Mouse (Mus musculus) liver, embryonic 12.5 days (tissue): ENCODE measurements around the gene Spaca6. TPM values are rescaled to one million over a fixed set of nuclear protein-coding genes. Genes with fewer than 3 reads are reported as not detected.

ENCODE experiments used
- ATAC-seq: fragments of 200-750 bp; cut with Nextera tagmentation; 2 replicates; pipeline ENCODE4 v1.8.0; 2017; ENCODE audit warnings: moderate number of reproducible peaks, mild to moderate bottlenecking, moderate library complexity
- H3K27ac ChIP-seq: fragments of 300-500 bp; sonication (generic); 2 replicates; pipeline ENCODE4 v1.5.1; 2016; ENCODE audit warnings: mild to moderate bottlenecking
- H3K27me3 ChIP-seq: fragments of 300-500 bp; sonication (generic); replicated peaks from 2 replicates; pipeline ENCODE4 v1.6.1; 2016; ENCODE audit warnings: mild to moderate bottlenecking, moderate library complexity
- H3K36me3 ChIP-seq: fragments of 300-500 bp; sonication (generic); 2 replicates; pipeline ENCODE4 v1.6.1; 2016; ENCODE audit warnings: mild to moderate bottlenecking, moderate library complexity
- H3K4me1 ChIP-seq: fragments of 300-500 bp; sonication (generic); 2 replicates; pipeline ENCODE4 v1.6.1; 2016
- H3K4me2 ChIP-seq: fragments of 300-500 bp; sonication (generic); 2 replicates; pipeline ENCODE4 v1.6.1; 2016; ENCODE audit warnings: mild to moderate bottlenecking, moderate library complexity
- H3K4me3 ChIP-seq: fragments of 300-500 bp; sonication (generic); 2 replicates; pipeline ENCODE4 v1.5.1; 2016; ENCODE audit warnings: mild to moderate bottlenecking, moderate library complexity
- H3K9ac ChIP-seq: fragments of 300-500 bp; sonication (generic); 2 replicates; pipeline ENCODE4 v1.6.1; 2016; ENCODE audit warnings: mild to moderate bottlenecking, moderate library complexity
- H3K9me3 ChIP-seq: fragments of 300-500 bp; sonication (generic); replicated peaks from 2 replicates; pipeline ENCODE4 v1.6.1; 2016; ENCODE audit warnings: mild to moderate bottlenecking, moderate library complexity
- WGBS: fragments of 180-500 bp; shearing (Covaris S2); methylation state at CpG from one replicate; pipeline ENCODE4 v1.1.7; 2016; ENCODE audit not compliant: insufficient replicate concordance; 5-methylcytosine and 5-hydroxymethylcytosine counted together
- microRNA counts: library from miRNA; unstranded; fragments of <30 nt; microRNA quantifications from one replicate; lab custom pipeline; 2017
- microRNA-seq: library from miRNA; unstranded; fragments of <30 nt; microRNA quantifications from one replicate; pipeline ENCODE4, GENCODE M21; 2017
- polyA plus RNA-seq: library from polyadenylated mRNA; unstranded; fragments of >200 nt; fragmentation: Nextera tagmentation; extraction: Ambion mirVana; gene quantifications from 2 replicates; pipeline ENCODE4 v1.2.1, GENCODE M21; 2016

Spaca6 gene
- polyA plus RNA-seq, 1 experiment from 2014 or later, result 6.4 TPM

DNA sequence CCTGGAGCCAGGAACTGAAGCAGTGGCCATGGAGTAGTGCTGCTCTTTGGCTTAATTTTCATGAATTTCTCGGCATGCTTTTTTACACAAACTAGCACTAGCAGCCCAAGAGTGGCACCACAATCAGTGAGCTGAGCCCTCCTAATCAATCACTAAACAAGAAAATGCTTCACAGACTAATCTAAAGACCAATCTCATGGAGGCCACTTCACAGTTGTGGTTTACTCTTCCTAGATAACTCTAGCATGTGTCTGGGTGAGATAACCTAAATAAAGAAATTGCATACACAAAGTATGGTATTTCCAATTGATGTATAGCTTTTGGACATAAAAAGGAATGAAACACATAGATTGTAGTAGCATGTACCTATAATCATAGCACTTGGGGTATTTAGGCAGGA, 52.4 kb downstream of the Spaca6 start:
- no peak overlapping the region for H3K27ac ChIP-seq
- no peak overlapping the region for H3K9ac ChIP-seq
- H3K27me3 ChIP-seq, result no peaks in the 10 kb centered on the region
- ATAC-seq, result no peak
- 36% methylated on average over 1 of the region's 1 CpGs for WGBS
- H3K9me3 ChIP-seq, result no peaks in the 10 kb centered on the region
- no peaks in the 10 kb centered on the region for H3K36me3 ChIP-seq
- no peak overlapping the region for H3K4me2 ChIP-seq
- H3K4me3 ChIP-seq, result no peak overlapping the region
- H3K4me1 ChIP-seq, result no peaks in the 10 kb centered on the region

DNA sequence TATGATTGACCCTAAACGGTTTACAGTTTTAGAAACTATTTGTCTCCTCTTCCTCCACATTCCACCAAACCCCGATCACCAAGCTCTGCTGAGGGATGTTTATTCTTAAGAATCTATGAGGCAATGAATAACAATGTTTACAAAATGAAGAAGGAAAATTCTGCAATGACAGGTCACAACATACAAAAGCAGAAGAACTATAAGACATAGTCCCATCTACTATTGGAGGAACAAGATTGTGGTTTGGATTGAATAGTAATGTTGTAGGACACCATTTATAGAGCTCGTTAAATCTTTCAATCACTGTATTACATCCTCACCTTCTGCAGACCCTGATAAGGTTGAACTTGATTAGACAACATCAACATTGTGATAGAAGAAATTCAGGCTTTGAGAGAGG, 55.7 kb downstream of the Spaca6 start:
- no peak for ATAC-seq
- Histone ChIP-seq H3K4me3 (no peak overlapping the region), H3K27ac (no peak overlapping the region), H3K4me1 (no peaks in the 10 kb centered on the region), H3K9me3 (no peaks in the 10 kb centered on the region), H3K9ac (no peak overlapping the region), H3K4me2 (no peak overlapping the region), H3K27me3 (no peaks in the 10 kb centered on the region), H3K36me3 (no peaks in the 10 kb centered on the region)
- 58% methylated on average over 3 of the region's 3 CpGs for WGBS

- Histone ChIP-seq H3K27me3 (no peaks in the 10 kb centered on the region), H3K36me3 (no peaks in the 10 kb centered on the region), H3K4me2 (no peak within 1 kb of the TSS), H3K4me1 (no peaks in the 10 kb centered on the region), H3K9me3 (no peaks in the 10 kb centered on the region), H3K27ac (no peak within 1 kb of the TSS), H3K9ac (no peak within 1 kb of the TSS), H3K4me3 (no peak within 1 kb of the TSS)
- ATAC-seq, result no peak
- 31% methylated on average over 1 of the region's 1 CpGs for WGBS
Measured at GRCm38 (mm10) chr17:17883840-17884239, 56.9 kb downstream of the Spaca6 start, which contains the start of gene Fpr1. Fpr1 (minus strand) TSS chr17:17883940.

DNA sequence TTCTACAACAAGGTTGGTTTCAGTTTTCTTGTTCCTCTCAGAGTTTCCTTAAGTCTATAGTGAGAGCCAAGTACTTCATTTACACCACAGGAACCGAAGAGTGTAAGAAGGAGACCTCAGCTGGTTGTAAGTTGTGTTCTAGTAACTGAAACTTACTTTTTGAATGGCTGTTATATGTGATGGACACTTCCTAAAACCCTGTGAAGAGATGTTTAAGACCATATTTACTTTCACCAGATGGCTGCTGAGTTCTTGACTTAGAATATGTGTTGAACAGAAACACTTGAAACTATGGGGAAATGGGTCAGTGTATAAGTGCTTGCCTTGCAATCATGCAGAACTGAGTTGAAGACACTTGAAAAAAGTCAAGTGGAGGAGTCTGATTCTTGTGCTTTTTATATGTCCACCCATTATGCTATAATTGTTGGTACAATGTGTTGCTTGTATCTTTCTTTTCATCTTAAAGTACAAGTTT, 60.9 kb downstream of the Spaca6 start, which contains the start of the genes Fpr2 and Fpr3:
Fpr2 (plus strand) TSS at position 51 of the 475 bp plus-strand sequence.
Fpr3 (plus strand) TSS at position 79 of the 475 bp plus-strand sequence.
- H3K4me1 ChIP-seq, result no peaks in the 10 kb centered on the region
- H3K36me3 ChIP-seq, result no peaks in the 10 kb centered on the region
- no peaks in the 10 kb centered on the region for H3K9me3 ChIP-seq
- no peak within 1 kb of the TSS for H3K27ac ChIP-seq
- 31% methylated on average over 1 of the region's 1 CpGs for WGBS
- H3K4me3 ChIP-seq, result no peak within 1 kb of the TSS
- ATAC-seq, result no peak
- H3K9ac ChIP-seq, result no peak within 1 kb of the TSS
- H3K27me3 ChIP-seq, result no peaks in the 10 kb centered on the region
- H3K4me2 ChIP-seq, result no peak within 1 kb of the TSS

- no peaks in the 10 kb centered on the region for H3K9me3 ChIP-seq
- H3K4me3 ChIP-seq, result no peak overlapping the region
- H3K27me3 ChIP-seq, result no peaks in the 10 kb centered on the region
- no peak overlapping the region for H3K27ac ChIP-seq
- no peak overlapping the region for H3K4me2 ChIP-seq
- no peak for ATAC-seq
- 74% methylated on average over 2 of the region's 2 CpGs for WGBS
- H3K36me3 ChIP-seq, result no peaks in the 10 kb centered on the region
- no peak overlapping the region for H3K9ac ChIP-seq
- H3K4me1 ChIP-seq, result no peaks in the 10 kb centered on the region
Measured at GRCm38 (mm10) chr17:17889732-17890425, 62.9 kb downstream of the Spaca6 start.

MicroRNAs within 50 kb of the gene (microRNA counts, 519-probe panel; counts per million panel counts)
- microRNA mmu-let-7e (lab: Ali Mortazavi, UCI) (5,930 counts per million, percentile 90 among the panel's probes with 10 or more counts), microRNA mmu-miR-125a-3p (lab: Ali Mortazavi, UCI) (3,432 counts per million, percentile 76 among the panel's probes with 10 or more counts), microRNA mmu-miR-125a-5p (lab: Ali Mortazavi, UCI) (7,446 counts per million, percentile 98 among the panel's probes with 10 or more counts), microRNA mmu-miR-99b (lab: Ali Mortazavi, UCI) (5,227 counts per million, percentile 87 among the panel's probes with 10 or more counts)

Small RNA genes lying within 50 kb of the gene (microRNA-seq; reads per million reads assigned to microRNA genes)
- gene Gm25927 (not detected), gene Mir125a (2,254 reads per million, percentile 81 among the genes with 10 or more reads in this experiment), gene Mir99b (13,849 reads per million, percentile 95 among the genes with 10 or more reads in this experiment), gene Mirlet7e (not detected)

Other genes with a start within 250 kb of the Spaca6 start
- 3.8 and 4.2 TPM in 2 replicates for gene Lnpep, start 202.1 kb upstream of the Spaca6 start, polyA plus RNA-seq
- not detected in 2 replicates for gene Vmn2r90, start 123.4 kb upstream of the Spaca6 start, polyA plus RNA-seq
- 0.13 and 0.14 TPM in 2 replicates for gene Has1, start 28.0 kb downstream of the Spaca6 start, polyA plus RNA-seq
- gene Fpr1, start 56.8 kb downstream of the Spaca6 start, polyA plus RNA-seq, result 0.61 and 0.92 TPM in 2 replicates
- gene Fpr2, start 60.7 kb downstream of the Spaca6 start, polyA plus RNA-seq, result 0.25 and 0.32 TPM in 2 replicates
- gene Fpr3, start 60.7 kb downstream of the Spaca6 start, polyA plus RNA-seq, result not detected in 2 replicates
- not detected in 2 replicates for gene Fpr-rs4, start 194.6 kb downstream of the Spaca6 start, polyA plus RNA-seq
- not detected in 2 replicates for gene Vmn2r124, start 222.3 kb downstream of the Spaca6 start, polyA plus RNA-seq